Mouse (Mus musculus): ENCODE results near the gene Phkg1. TPM values are rescaled to one million over a fixed set of nuclear protein-coding genes. Genes with fewer than 3 reads are reported as not detected.
"Not testable (repeated sequence)": the region's sequence is repeated elsewhere in the genome, so short reads cannot be mapped to it uniquely, and the experiment has no call there.

The Phkg1 gene
- 10 to 100 TPM; 11.0 to 16.6 TPM for total RNA-seq (2021)
- long read RNA-seq, experiment 1, partial matches to known transcripts = 1 of 7 reads
- long read RNA-seq, experiment 1, other reads (novel, unspliced or antisense) = 1 of 7 reads
- long read RNA-seq, experiment 2, transcript Phkg1-201 (10 exons, 2,374 nt) = major isoform, 6 of 6 reads
- long read RNA-seq, experiment 2, partial matches to known transcripts = 0 of 6 reads
- long read RNA-seq, experiment 2, other reads (novel, unspliced or antisense) = 0 of 6 reads

DNA sequence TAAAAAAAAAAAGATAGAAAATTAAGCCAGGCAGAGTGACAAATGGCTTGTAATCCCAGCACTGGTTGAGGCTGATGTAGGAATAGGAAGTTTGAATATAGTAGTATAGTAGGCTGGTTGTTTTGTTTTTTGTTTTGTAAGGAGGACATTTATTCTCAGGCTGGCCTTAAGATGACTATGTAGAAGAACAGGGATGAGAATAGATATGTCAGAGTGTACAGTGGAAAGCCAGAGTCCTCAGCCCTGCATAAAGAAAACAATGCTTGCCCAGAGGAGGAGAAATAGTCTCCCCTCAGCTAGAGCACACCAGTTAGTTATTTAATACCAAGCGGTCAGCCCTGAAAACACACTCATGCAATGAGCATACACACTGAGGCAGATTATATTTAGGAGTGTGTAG lies at the start of gene Phkg1:
Phkg1 (minus strand) TSS at position 101 of the 400 bp plus-strand sequence.
- DNase-seq (ENCODE audit: low spot score in 2 of 2) = no peak

DNA sequence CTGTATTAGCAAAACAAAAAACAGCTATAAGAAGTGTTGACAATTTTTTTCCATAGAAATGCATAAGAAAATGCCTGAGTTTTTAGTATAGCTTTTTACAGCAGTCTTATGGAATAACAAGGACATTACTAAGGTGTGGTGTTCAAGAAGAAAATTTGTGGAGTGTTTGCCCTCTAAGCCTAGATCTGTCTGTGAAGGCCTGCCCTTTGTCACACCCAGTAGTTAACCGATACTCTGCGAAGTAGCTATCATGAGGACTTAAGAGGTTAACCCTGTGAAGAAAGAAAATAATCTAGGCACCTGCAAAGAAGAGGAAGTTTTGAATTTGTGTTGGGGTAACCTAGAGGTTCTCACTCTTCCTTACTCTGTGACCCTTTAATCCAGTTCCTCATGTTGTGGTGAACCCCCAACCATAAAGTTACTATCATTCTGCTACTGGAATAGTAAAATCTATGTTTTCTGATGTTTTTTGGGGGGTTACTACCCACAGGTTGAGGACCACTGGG lies 49.2 kb upstream of the Phkg1 start:
- no peak for DNase-seq (ENCODE audit: low spot score in 2 of 2)

DNA sequence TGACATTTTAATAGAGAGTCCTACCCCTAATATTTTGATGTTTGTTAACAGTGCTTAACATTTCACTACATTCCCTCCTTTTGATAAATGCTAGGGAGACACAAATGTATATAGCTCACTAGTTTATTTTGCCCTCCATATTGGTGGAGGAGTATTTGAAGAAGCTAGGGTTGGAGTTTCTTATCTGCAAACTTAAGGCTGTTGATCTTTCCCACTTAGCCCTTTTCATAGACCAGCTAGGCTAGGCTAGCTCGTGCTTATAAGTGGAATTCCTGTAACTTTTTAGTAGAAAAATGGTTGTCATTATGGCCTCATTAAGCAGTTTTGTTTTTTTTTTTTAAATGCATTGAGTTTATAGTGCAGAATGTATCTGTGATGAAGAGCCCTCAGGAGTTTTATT lies 45.1 kb upstream of the Phkg1 start:
- no peak for DNase-seq (ENCODE audit: low spot score in 2 of 2)

DNA sequence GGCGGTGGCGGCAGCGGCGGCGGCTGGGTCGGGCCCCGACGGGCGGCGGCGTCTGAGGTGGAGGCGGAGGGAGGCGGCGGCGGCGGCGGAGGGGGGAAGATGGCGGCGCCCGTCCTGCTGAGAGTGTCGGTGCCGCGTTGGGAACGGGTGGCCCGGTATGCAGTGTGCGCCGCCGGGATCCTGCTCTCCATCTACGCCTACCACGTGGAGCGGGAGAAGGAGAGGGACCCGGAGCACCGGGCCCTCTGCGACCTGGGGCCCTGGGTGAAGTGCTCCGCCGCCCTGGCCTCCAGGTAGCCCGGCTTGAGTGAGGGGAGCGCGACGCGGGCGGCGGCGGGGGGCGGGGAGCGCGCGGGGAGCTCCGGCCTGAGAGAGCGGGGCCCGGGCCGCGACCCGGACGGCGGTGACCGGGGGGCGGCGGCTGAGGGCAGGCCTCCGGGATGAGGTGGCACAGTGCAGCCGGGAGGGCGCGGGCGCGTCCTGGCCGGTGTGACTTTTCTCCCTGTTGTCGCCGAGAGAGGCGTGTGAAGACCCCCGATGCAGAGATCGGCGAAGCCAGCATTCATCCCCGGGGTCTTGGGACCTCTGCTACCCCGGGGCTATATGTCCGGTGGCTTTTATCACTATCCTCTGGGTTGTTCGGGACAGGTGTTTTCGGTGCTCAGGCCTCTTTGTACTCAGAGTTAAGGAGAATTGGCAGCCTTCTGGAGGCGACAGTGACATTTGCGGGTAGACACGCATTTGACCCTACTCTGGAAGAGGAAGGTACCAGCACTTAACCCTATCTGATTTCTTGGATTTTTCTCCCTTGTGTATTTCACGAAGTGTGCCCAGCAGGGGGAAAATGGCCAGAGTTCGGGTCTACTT lies 44.0 kb upstream of the Phkg1 start:
- DNase-seq (ENCODE audit: low spot score in 2 of 2) = peak; percentile 9 to 20

DNA sequence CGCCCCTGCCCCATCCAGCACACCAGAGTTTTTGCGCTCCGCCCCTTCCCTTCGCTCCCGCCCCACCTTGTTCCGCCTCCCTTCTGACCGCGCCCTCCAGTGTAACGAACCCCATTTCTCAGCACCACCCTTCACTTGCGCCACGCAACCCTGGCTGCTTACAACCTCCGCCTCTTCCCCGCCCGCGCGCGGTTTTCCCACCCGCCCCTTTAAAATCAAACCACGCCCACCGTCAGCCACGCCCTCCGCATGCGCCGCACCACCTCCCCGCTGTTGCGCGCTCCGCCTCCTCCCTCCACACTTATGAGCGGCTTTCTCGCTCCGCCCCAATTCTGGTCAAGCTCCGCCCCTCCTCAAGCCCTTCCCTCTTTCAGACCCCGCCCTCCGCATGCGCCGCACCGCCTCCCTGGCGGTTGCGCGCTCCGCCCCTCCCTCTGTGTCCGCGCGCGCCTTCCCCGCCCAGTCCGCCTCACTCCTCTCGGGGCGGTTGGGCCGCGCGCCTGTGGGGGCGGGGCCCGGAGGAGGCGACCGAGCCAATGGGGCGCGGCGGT lies 43.2 kb upstream of the Phkg1 start, which contains the start of gene Vkorc1l1:
Vkorc1l1 (plus strand) TSS at position 476 of the 551 bp plus-strand sequence.
- DNase-seq (ENCODE audit: low spot score in 2 of 2) = peak; percentile 97 to 98

DNA sequence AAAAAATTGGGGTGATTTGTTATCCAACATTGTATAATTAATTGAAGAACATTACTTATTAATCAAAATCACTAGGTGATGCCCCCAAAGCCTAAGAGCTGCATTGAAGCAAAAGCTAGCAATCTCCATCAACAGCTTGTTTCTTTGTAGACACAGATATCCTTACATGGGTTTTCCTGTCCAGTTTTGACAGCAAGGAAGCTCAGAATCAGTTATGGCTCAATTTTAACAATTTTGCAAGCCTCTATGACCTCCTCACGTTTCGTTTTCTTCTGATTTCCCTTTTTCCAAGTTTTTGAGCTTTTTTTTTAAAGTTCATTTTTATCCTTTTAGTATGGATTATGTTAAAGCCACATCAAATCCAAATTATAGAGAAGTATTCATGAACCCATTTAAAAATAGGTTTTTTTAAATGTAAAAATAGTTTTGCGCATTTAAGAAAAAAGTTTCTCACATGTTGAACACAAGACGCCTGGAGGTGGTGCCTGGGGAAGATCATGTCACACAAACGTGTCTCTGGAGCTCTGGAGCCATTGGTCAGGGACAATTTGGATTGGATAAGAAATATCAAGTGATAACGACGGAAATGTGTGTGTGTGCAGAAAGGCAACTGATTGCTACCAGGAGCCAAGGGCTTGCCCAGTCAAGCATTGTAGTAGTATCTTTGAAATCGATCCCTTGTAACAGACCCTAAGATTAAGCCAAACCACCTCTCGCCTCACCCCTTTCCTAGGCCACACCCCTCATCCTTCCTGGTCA lies 42.6 kb upstream of the Phkg1 start:
- DNase-seq (ENCODE audit: low spot score in 2 of 2) = no peak

DNA sequence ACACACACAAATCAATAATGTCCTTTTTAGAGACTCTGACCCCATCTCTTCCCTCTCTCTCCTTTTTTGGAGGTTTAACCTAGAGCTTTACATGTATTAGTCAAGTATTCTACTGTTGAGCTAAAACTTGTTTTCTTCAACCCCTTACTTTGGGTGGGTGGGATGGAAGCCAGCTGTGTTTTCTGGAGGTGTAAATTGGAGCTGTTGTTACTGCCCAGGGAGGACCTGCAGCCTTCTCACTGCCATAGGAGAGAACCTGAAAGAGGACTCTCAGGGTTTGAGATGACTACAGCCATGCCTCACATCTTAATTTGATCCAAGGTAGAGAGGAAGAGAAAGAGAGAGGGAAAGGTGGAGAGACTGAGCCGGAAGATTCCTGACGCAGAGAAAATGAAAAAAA lies 41.9 kb upstream of the Phkg1 start:
- no peak for DNase-seq (ENCODE audit: low spot score in 2 of 2)

DNA sequence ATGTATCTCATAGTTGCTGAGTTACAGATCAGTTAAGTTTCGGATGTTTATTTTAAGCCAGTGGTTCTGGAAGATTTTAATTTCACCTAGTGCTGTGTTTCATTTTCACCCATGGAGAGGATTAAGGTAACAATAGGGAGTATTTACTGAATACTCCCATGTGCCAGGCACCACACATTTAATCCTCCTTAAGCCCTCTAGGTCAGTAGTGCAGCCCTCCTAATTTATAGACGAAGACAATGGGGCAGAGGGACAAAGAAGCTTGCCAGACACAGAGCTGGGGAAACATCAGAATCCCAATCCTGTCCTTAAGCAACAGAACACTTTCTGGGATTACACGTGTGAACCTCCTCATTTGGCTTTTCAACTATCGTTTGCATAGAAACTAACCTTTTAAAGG lies 38.6 kb upstream of the Phkg1 start:
- no peak for DNase-seq (ENCODE audit: low spot score in 2 of 2)

DNA sequence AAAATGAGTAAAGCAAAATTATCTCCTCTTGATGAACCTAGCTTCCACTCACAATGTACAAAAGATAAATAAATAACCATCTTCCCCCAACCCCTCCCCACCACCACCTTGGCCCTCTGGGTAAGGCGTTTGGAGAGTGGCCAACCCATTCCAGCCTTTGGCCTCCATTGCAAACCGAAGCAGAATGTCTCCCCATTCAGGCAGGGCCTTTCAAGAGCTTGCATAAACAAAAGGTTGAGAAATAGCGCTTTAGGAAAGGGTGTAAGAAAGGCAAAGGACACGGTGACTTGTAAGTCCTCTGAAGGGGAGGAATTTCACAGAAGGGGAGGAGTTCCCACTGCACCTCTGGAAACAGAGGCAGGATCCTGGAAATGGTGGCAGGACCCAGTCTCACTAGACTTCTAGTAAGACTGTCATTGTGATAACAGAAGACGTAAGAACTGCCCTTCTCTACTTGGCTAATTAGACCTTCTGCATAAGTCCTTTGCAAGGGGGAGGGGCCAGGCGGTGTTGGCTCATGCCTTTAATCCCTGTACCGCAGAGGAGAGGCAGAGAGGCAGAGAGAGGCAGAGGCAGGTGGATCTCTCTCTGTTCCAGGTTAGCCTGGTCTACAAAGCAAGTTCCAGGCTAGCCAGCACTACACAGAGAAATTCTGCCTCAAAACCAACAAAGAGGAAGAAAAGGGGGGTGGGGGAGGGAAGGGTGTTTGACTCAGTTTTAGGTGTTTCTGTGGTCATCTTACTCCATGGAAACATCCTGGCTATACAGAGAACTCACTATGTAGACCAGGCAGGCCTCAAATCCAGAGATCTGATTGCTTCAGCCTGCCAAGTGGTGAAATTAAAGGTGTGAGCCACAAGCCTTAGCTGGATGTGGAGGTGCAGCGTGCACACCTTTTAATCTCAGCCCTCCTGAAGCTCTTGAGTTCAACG lies 31.8 kb upstream of the Phkg1 start:
- DNase-seq (ENCODE audit: low spot score in 2 of 2) = no peak

DNA sequence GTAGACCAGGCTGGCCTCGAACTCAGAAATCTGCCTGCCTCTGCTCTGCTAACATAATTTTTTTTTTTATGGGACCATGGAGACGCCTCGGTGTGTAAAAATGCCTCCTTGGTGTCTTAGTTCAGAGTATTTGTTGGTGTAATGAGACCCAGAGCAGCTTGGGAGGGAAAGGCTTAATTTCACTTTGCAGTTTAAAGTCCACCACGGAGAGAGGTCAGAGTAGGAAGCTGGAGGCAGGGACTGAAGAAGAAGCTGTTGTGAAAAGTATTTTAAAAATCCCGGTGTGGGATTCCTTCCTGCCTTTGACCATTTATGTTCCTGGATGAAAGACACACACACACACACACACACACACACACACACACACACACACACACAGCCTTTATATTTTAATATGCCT lies 27.6 kb upstream of the Phkg1 start:
- no peak for DNase-seq (ENCODE audit: low spot score in 2 of 2)

DNA sequence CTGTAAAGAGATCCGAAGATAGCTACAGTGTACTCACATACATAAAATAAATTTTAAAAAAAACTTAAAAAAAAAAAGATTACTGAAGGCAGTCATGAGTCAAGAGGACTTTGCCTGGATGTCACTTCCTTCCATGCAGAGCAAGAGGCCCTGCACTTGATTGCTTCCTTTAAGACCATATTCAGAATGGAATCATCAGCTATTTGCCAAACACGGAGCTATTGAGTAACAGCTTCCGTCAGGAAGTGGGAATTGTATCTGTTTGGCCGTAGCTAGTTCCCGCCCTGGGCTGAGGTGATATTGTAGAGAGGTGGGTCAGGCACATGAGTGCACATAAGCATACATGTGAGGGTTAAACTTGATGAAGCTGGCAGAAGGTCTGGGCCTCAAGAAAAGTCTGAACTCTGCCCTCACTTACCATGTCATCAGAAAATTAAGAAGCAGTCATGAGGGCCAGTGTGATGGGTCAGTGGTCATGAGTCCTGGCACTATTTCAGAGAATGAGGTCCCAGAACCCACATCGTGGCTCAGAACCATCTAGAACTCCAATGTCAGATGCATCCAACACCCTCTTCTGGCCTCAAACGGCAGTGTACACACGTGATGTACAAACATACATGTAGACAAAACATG lies 26.6 kb upstream of the Phkg1 start:
- DNase-seq (ENCODE audit: low spot score in 2 of 2) = no peak

DNA sequence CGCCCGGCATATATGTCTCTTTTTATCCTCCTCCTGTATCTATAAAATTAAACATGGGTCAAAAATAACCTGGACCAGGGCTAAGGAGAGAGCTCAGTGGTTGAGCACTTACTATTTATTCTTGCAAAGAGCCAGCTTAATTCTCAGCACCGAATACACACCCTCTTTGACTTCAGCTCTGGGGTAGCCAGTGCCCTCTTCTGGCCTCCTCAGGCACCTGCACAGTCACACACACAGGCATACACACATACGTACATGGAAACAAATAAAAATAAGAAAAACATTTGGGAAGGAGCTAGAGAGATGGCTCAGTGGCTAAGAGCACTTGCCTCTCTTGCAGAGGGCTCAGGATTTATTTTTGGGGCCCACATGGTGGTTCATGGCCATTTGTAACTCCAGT lies 23.6 kb upstream of the Phkg1 start:
- DNase-seq (ENCODE audit: low spot score in 2 of 2) = no peak

DNA sequence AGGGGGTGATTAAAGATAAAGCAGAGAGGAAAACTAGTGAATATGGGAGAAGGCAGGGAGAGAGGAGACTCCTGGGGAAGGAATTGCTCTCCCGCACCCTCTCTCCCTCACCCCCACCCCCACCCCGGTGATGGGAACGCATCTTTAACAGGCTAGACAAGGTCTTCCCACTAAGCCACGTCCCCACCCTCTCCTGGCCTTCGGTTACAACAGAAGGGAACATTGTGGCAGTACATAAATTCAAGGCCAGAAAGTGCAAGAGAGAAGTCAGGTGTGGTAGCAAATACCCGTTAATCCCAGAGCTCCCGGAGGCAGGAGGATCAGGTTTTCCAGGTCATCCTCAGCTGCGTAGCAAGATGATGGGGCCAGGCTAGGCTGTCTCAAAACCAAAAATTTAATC lies 21.0 kb upstream of the Phkg1 start:
- DNase-seq (ENCODE audit: low spot score in 2 of 2) = no peak

DNA sequence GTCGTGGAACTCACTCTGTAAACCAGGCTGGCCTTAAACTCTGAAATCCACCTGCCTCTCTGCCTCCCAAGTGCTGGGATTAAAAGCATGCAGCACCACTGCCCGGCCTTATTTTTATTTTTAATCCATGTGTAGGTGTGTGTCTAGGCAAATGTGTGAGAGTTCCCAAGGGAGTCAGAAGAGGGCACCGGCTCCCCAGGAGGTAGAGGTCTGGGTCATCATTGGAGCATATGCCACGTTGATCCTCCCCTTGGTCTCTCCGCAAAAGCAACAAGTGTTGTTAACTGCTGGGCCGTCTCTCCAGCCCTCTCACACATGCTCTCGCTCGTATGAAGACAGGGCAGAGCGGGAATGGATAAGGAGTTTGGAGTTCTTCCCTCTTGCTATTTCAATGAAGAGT lies 20.4 kb upstream of the Phkg1 start:
- DNase-seq (ENCODE audit: low spot score in 2 of 2) = no peak

DNA sequence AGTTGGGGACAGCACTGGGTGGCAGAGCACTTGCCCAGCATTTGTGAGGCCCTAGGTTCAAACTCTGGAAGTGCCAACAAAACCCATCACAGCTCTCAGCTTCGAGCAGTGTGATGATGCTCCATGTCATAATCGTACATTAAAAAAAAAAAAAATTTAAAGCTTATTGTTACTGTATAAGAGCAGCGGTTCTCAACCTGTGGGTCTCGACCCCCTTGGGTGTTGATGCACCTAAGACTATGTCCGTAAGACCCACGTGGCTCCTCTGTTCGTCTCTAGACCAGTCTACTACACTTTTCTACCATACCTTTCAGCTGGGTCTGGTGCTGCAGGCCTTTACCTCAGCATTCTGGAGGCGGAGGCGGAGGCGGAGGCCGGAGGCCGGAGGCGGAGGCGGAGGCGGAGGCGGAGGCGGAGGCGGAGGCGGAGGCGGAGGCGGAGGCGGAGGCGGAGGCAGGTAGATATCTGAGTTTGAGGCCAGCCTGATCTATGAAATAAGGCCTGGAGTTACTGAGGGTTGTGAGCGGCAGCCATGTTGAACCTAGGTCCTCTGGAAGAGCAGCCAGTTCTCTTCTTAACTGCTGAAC lies 19.8 kb upstream of the Phkg1 start:
- no peak for DNase-seq (ENCODE audit: low spot score in 2 of 2)

DNA sequence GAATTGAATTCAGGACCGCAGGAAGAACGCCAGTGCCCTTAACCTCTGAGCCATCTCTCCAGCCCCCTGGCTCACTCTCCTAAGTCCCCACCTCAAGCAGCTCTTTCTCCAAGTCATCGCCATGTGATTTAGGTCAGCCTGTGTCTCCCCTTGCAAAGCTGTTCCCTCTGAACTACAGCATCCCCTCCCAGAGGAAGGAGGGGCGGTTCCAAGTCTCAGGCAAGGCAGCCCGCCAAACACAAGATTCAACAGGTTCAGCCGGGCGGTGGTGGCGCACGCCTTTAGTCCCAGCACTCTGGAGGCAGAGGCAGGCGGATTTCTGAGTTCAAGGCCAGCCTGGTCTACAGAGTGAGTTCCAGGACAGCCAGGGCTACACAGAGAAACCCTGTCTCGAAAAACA lies 17.1 kb upstream of the Phkg1 start:
- DNase-seq (ENCODE audit: low spot score in 2 of 2) = not testable (repeated sequence)

DNA sequence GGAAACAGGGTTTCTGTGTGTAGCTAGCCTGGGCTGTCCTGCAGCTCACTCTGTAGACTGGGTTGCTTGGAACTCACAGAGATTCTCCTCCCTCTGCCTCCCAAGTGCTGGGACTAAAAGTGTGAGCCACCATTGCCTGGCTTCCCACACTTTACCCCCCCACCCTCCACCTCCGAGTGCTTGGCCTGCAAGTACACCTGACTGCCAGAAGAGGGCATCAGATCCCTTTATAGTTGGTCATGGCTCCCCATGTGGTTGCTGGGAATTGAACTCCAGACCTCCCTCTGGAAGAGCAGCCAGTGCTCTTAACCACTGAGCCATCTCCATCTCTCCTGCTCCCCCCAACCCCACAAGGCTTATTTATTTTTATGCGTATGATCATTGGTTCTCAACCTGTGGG lies 15.7 kb upstream of the Phkg1 start:
- DNase-seq (ENCODE audit: low spot score in 2 of 2) = no peak

DNA sequence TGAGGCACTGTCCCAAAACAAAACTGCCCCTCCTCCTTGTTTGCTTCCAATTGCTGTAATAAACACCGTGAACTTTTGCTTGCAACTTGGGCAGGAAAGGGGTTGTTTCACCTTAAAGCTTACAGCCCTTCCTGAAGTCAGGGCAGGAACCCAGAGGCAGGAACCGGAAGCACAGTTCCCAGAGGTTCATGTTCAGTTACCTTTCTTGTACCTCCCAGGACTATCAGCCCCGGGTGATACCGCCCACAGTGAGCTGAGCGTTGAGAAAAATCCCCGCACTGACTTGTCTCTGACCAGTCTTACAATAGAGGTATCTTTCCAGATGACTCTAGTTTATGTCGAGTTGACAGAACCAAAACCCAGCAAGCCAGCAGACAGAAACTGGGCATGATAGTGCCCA lies 11.2 kb upstream of the Phkg1 start:
- no peak for DNase-seq (ENCODE audit: low spot score in 2 of 2)

DNA sequence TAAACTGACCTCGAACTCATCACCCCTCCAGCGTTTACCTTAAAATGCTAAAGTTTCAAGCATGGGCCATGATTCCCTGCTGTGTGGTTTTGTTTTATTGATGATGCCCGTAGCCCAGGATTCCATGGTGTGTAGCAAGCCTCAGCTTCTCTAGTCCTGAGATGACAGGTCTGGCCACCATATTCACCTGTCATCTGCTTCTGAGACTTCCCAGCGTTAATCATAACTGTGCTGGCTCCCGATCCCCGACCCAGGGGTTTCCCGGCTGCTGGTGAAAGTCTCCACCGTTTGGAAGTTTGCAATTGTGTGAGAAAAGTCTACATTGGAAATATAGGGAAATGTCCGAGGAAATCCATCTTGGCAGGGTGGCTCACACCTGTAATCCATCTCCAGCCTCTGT lies 10.8 kb upstream of the Phkg1 start:
- DNase-seq (ENCODE audit: low spot score in 2 of 2) = no peak

Data from left cerebral cortex, adult 18-20 months (tissue).